Mouse (Mus musculus): Measurements from ENCODE around the gene Olfr722. TPM values are rescaled to one million over a fixed set of nuclear protein-coding genes. Genes with fewer than 3 reads are reported as not detected.
A peak's percentile ranks its signal among the peaks of the same experiment; 100 is the strongest.
"Not testable (repeated sequence)": the region's sequence is repeated elsewhere in the genome, so short reads cannot be mapped to it uniquely, and the experiment has no call there.

Olfr722 gene
- total RNA-seq (2022) = not detected

GRCm38 (mm10) chr14:49901899-49902298, at the start of gene Olfr722:
Gene Olfr722, minus strand, starts transcription at chr14:49901999.
- no peak for DNase-seq (ENCODE audit: low spot score in 2 of 2)

- not testable (repeated sequence) for DNase-seq (ENCODE audit: low spot score in 2 of 2)
Observed at GRCm38 (mm10) chr14:49931687-49932086, 29.9 kb upstream of the Olfr722 start, which contains the start of gene Olfr723. Gene Olfr723, minus strand, starts transcription at chr14:49931787.

GRCm38 (mm10) chr14:49860387-49860786, 41.4 kb downstream of the Olfr722 start:
- peak; percentile 5 to 8 for DNase-seq (ENCODE audit: low spot score in 2 of 2)

Other genes with a start within 250 kb of the Olfr722 start
- gene Armh4, start 118.6 kb downstream of the Olfr722 start, total RNA-seq (2022) = 10 to 100 TPM; 27.6 to 33.0 (median 30.0) TPM
- gene Olfr723, start 29.8 kb upstream of the Olfr722 start, total RNA-seq (2022) = not detected
- gene Olfr724, start 61.3 kb upstream of the Olfr722 start, total RNA-seq (2022) = not detected
- not detected for gene Olfr725, start 138.4 kb upstream of the Olfr722 start, total RNA-seq (2022)
- gene Olfr726, start 189.0 kb upstream of the Olfr722 start, total RNA-seq (2022) = not detected
- gene Olfr727, start 221.2 kb upstream of the Olfr722 start, total RNA-seq (2022) = not detected
- not detected for gene Olfr728, start 240.7 kb upstream of the Olfr722 start, total RNA-seq (2022)

Data from layer of hippocampus, adult 8-10 months (tissue).